Mouse (Mus musculus) erythroblast, embryonic 14.5 days (primary cell): ENCODE data around the gene Frmd8. TPM values are rescaled to one million over a fixed set of nuclear protein-coding genes. Genes with fewer than 3 reads are reported as not detected.

ENCODE experiments used
- H3K27me3 ChIP-seq: 2 replicates; pipeline ENCODE4 v1.6.1; 2012; ENCODE audit warnings: inconsistent platforms; ENCODE audit not compliant: control insufficient read depth
- H3K36me3 ChIP-seq: 2 replicates; pipeline ENCODE4 v1.6.1; 2012; ENCODE audit warnings: mild to moderate bottlenecking, inconsistent platforms; ENCODE audit not compliant: control insufficient read depth
- H3K4me1 ChIP-seq: 2 replicates; pipeline ENCODE4 v1.6.1; 2012; ENCODE audit warnings: inconsistent platforms; ENCODE audit not compliant: control insufficient read depth
- H3K4me3 ChIP-seq: replicated peaks from 2 replicates; pipeline ENCODE3; 2012; ENCODE audit warnings: moderate library complexity, mild to moderate bottlenecking, inconsistent platforms
- H3K9me3 ChIP-seq: 2 replicates; pipeline ENCODE4 v1.6.1; 2012; ENCODE audit warnings: low read length, inconsistent platforms, mixed read lengths; ENCODE audit not compliant: control insufficient read depth
- GATA1 ChIP-seq: IDR thresholded peaks from 2 replicates; pipeline ENCODE4 v1.6.1; 2012; ENCODE audit warnings: low read length, inconsistent platforms, mixed read lengths
- TAL1 ChIP-seq: IDR thresholded peaks from 3 replicates; pipeline ENCODE4 v1.6.1; 2012; ENCODE audit warnings: low read length, inconsistent platforms, mixed read lengths
- polyA plus RNA-seq: library from polyadenylated mRNA; stranded (reverse); fragments of >175 nt; gene quantifications from 2 replicates; pipeline ENCODE4 v1.2.3, GENCODE M21; 2012

Frmd8 gene
- polyA plus RNA-seq, 1 experiment: 0.75 TPM

DNA sequence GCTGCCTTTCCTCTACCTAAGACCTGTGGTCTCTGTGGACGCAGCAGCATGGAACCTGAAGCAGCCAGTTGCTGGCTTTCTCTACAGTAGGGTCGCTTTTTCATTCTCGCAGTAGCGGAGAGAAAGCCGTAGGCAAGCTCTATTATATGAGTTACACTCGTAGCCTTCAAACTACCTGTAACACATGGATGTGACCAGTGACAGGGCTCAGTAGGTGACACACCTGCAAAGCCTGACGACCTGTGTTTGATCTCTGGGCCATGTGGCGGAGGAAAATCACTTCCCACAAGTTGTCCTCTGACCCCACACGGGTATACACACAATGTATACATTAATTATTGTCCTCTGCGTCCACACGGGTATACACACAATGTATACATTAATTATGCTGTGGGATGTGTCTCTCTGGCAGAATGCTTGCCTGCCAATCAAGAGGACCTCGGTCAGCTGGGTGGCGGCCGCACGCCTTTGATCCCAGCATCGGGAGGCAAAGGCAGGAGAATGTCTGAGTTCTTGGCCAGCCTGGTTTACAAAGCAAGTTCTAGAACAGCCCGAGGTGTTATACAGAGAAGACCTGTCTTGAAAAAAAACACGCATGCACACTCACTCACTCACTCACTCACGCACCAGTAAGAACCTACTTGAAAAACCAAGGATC is 45.0 kb downstream of the Frmd8 start:
- Histone ChIP-seq H3K4me3 (no peak overlapping the region), H3K27me3 (no peaks in the 10 kb centered on the region), H3K9me3 (no peaks in the 10 kb centered on the region), H3K4me1 (peaks cover 19% of the 10 kb centered on the region), H3K36me3 (peaks cover under 1% of the 10 kb centered on the region)
- TF ChIP-seq GATA1: no peak
- TF ChIP-seq TAL1: no peak

DNA sequence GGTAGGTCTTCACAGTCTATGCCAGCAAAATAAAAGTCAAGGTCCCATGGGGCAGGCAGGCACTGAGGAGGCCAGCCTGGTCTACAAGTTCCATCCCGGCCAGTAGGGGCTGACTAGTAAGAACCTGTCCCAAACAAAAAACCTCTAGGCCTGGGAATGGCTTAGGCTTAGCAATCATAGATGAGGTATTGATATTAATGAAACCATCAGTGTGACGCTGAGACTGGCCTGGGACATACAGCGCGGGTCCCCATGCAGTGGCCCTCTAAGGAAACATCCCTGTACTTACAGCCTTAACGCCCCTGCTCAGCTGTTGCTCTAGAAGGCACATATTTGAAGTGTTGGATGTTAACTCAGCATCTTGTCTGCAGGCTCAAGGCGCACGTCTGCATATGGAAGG is 46.2 kb downstream of the Frmd8 start:
- H3K4me3 ChIP-seq: no peak overlapping the region
- peaks cover 25% of the 10 kb centered on the region for H3K4me1 ChIP-seq
- TF ChIP-seq GATA1 (no peak), TAL1 (no peak)
- no peaks in the 10 kb centered on the region for H3K27me3 ChIP-seq
- H3K36me3 ChIP-seq: peaks cover 5% of the 10 kb centered on the region
- no peaks in the 10 kb centered on the region for H3K9me3 ChIP-seq

DNA sequence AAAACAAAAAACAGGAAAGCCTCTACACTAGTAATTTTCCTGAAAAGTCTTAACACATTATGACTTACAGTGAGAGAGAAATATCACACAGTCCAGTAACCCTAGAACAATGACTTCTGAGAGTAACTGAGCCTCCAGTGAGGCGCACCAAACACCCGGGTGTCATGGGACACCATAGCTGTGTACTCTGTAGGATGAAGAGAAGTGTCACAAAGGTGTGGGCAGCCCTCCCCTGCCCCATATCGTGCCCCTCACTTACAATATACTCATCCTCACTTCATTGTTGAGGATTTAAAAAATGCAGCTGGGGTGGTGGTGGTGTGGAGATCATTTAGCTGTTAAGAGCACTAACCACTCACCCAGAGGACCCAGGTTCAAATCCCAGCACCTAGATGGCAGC is 46.9 kb downstream of the Frmd8 start:
- Histone ChIP-seq H3K9me3 (no peaks in the 10 kb centered on the region), H3K4me3 (no peak overlapping the region), H3K4me1 (peaks cover 29% of the 10 kb centered on the region), H3K27me3 (no peaks in the 10 kb centered on the region), H3K36me3 (peaks cover 5% of the 10 kb centered on the region)
- no peak for TF ChIP-seq TAL1
- no peak for TF ChIP-seq GATA1

DNA sequence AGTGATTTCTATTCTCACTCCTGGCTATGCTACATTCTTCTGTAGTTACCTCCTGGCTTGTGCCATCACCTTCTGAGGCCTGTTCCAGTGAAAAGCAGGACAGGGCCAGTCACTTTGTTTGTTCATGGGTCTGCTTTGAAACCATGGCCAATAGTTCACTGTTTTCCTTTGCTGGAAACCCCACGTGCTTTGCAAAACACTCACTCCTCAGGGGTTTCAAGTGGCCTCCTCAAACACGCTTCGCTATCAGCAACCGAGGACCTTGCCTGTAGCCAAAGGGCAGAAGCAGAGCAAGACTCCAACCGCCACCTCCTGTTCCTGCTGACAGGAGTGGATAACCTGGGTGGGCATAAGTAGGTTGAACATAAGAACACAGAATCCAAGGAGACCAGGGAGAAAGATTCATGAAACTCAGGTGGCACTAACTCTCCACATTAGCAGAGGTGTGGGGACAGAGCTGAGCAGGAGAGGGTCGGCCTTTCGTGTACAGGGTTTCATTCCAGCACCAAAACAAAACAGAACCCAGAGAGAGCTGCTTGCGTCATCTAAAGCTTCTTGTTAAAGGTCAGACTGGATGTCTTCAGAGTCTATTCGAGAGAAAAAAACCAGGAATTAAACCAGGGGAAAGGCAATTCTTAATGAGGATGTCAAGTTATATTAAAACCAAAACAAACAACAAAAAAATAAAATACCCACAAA is 47.5 kb downstream of the Frmd8 start:
- H3K4me3 ChIP-seq: no peak overlapping the region
- TF ChIP-seq GATA1 (no peak), TAL1 (no peak)
- peaks cover 5% of the 10 kb centered on the region for H3K36me3 ChIP-seq
- H3K4me1 ChIP-seq: peaks cover 31% of the 10 kb centered on the region
- no peaks in the 10 kb centered on the region for H3K9me3 ChIP-seq
- no peaks in the 10 kb centered on the region for H3K27me3 ChIP-seq

DNA sequence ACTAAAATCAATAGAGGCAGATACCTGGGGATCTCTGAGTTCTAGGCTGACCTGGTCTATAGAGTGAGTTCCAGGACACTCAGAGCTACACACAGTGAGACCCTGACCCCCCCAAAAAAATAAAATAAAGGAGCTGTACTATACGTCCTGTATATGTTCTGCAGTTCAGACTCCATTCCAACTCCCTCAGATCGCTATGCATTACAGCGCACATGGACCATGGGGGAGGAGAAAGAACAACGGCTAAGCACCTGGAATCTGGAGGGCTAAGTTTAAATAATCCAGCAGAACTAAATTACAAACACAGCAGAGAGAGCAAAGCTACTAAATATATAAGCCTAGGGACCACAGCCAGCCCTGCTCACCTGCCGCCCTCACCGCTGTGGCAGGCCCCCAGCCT is 48.0 kb downstream of the Frmd8 start:
- peaks cover 5% of the 10 kb centered on the region for H3K36me3 ChIP-seq
- peaks cover 31% of the 10 kb centered on the region for H3K4me1 ChIP-seq
- no peak overlapping the region for H3K4me3 ChIP-seq
- H3K9me3 ChIP-seq: no peaks in the 10 kb centered on the region
- no peaks in the 10 kb centered on the region for H3K27me3 ChIP-seq
- TF ChIP-seq TAL1 (no peak), GATA1 (no peak)

DNA sequence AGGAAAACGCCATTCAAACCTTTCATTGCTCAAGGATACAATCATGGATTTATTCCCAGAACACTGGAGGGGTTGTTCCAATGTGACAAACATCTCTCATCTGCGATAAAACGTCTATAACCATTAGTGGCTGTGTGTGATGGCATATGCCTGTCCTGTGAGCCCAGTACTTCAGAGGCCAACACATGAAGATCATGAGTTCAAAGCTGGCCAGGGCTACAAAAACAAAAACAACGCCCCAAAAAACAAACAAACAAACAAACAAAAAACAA is 48.4 kb downstream of the Frmd8 start:
- Histone ChIP-seq H3K27me3 (no peaks in the 10 kb centered on the region), H3K4me1 (peaks cover 29% of the 10 kb centered on the region), H3K9me3 (no peaks in the 10 kb centered on the region), H3K36me3 (peaks cover 5% of the 10 kb centered on the region), H3K4me3 (no peak overlapping the region)
- no peak for TF ChIP-seq GATA1
- no peak for TF ChIP-seq TAL1

DNA sequence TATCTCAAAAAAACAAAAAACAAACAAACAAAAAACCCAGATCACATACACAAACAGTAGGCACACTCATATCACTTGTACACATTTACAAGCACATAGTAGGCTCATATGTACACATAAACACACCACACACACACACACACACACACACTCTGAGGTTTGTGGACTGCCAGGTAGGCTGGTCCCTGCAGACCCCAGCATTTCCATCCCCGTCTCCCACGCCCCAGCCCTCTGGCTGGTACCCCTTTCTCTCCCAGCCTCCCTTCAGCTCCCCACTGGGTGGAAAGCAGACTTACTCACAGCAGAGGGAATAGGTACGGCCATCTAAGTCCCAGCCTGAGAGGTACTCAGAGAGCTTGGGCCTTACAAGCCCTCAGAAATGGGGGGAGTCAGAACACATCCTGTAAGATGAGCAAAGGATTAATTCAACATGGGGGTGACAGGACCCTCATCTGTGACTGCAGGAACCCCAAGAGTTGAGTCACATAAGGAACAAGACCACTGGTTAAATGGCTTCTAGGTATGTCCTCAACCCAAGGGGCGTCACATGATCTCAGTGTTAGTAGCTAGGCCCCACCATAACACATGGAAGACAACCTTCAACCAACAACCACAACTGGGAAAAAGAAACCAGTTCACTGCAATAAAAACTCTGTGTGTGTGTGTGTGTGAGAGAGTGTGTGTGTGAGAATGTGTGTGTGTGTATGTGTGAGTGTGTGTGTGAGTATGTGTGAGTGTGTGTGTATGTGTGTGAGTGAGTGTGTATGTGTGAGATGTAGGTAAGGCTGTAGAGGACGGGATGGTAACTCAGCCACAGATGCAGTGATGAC is 49.0 kb downstream of the Frmd8 start:
- peaks cover 24% of the 10 kb centered on the region for H3K4me1 ChIP-seq
- H3K36me3 ChIP-seq: peaks cover 5% of the 10 kb centered on the region
- H3K4me3 ChIP-seq: no peak overlapping the region

DNA sequence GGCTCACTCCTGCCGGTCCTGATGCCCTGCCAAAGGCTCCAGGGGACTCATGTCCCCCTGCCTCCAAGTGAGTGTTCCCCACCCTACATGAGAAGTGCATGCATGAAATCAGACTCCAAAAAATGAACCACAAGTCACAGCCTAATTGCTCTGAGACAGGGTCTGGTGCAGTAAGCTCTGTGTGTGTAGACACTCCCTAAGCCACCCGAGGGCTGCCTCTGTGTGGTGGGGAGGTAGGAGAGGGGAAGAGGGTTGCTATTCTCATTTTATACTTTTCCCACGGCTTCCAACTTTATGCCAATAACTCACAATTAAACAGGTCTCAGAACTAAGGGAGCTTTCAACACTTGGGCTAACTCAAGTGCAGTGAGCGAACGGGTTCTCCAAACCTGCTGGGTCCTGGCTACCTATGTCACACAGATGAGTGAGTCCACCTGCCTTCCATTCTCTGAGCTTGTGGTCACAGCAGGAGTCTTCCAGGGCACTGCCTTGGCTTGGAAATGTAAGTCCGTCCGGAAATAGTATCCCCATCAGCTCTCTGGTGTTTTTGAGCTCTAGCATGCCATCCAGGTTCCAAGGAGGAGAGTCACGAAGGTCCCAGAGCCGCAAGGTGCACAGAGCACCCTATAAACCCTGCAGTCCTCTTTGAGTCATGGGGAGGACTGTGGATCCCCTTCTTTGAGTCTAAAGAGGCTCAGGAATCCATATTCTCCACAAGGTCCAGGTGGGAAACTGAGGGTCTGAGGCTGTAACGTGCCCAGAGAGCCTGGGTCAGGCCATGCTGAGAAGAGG is 50.1 kb downstream of the Frmd8 start:
- Histone ChIP-seq H3K36me3 (peaks cover 5% of the 10 kb centered on the region), H3K4me3 (no peak overlapping the region), H3K27me3 (no peaks in the 10 kb centered on the region), H3K4me1 (peaks cover 21% of the 10 kb centered on the region), H3K9me3 (no peaks in the 10 kb centered on the region)
- TF ChIP-seq TAL1 (no peak), GATA1 (no peak)

More for the DNA sequence above, 49.0 kb downstream of the Frmd8 start:
- no peaks in the 10 kb centered on the region for H3K9me3 ChIP-seq
- TF ChIP-seq GATA1 (no peak), TAL1 (no peak)
- no peaks in the 10 kb centered on the region for H3K27me3 ChIP-seq
